Mouse (Mus musculus) left cerebral cortex, adult 2 months (tissue): Measurements from ENCODE around the gene Atxn2l. TPM values are rescaled to one million over a fixed set of nuclear protein-coding genes. Genes with fewer than 3 reads are reported as not detected.

ENCODE experiments used
- DNase-seq, 2 experiments: peaks; one replicate each; pipeline ENCODE4 v3.0.0; 2021 to 2022; ENCODE audit warnings: low spot score in 2 of 2, mixed read lengths in 1 of 2; ENCODE audit errors: extremely low spot score in 1 of 2
- H3K27ac ChIP-seq: fragments of 200-600 bp; 2 replicates; pipeline ENCODE4 v1.8.1; 2022
- H3K4me3 ChIP-seq: fragments of 200-600 bp; 2 replicates; pipeline ENCODE4 v1.8.1; 2022
- CTCF ChIP-seq: fragments of 200-600 bp; IDR thresholded peaks from 2 replicates; pipeline ENCODE4 v1.8.1; 2022; ENCODE audit warnings: antibody characterized with exemption, mild to moderate bottlenecking, moderate library complexity
- intact Hi-C: fragments of 180-260 bp; cut with DNase I; formaldehyde crosslinking; loops from one replicate; pipeline ENCODE4 v1.15.1; 2025
- total RNA-seq, 2 experiments: library from RNA; stranded (reverse); gene quantifications; 2 replicates each; pipeline ENCODE4 v1.2.3; 2021

Gene Atxn2l
- total RNA-seq, 2 experiments from 2014 or later, result 131 to 139 TPM

DNA sequence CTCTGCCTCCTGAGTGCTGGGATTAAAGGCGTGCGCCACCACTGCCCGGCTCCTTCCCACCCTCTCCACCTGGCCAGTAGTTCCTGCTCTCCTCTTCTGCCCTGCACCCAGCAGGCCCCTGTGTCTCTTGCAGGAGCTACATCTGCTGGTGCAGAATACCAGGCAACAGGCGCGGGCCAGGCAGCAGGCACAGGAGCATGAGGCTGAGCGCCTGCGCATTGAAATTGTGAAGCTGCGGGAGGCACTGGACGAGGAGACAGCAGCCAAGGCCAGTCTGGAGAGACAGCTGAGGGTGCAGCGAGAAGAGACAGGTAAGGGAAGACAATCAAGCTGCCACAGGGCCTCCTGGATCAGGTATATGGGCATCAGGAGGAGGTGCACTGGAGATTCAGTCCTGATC lies 59.2 kb downstream of the Atxn2l start:
- no peak for TF ChIP-seq CTCF
- no peak overlapping the region for H3K4me3 ChIP-seq
- DNase-seq, result no peak
- intact Hi-C loops, result no loop called here
- no peak overlapping the region for H3K27ac ChIP-seq

Other genes with a start within 250 kb of the Atxn2l start
- 10 to 100 TPM; 65.3 to 85.8 TPM for gene Sbk1, start 230.8 kb downstream of the Atxn2l start, total RNA-seq
- 1 to 10 TPM in 1 of 2 experiments, under 1 TPM in 1; 0.93 to 1.2 TPM for gene Lat, start 133.9 kb downstream of the Atxn2l start, total RNA-seq
- 10 to 100 TPM; 85.0 to 95.6 TPM for gene Spns1, start 126.0 kb downstream of the Atxn2l start, total RNA-seq
- 1 to 10 TPM; 6.2 to 6.8 TPM for gene Nfatc2ip, start 106.7 kb downstream of the Atxn2l start, total RNA-seq
- gene Cd19, start 88.5 kb downstream of the Atxn2l start, total RNA-seq, result not detected
- 10 to 100 TPM; 14.7 to 14.8 TPM for gene Rabep2, start 74.7 kb downstream of the Atxn2l start, total RNA-seq
- under 1 TPM; 0.14 to 0.35 TPM for gene Atp2a1, start 40.3 kb downstream of the Atxn2l start, total RNA-seq
- gene Sh2b1, start 28.0 kb downstream of the Atxn2l start, total RNA-seq, result 10 to 100 TPM; 76.5 to 78.3 TPM
- 10 to 100 TPM; 78.0 to 93.5 TPM for gene Tufm, start 16.1 kb downstream of the Atxn2l start, total RNA-seq
- 100 to 1,000 TPM; 173 to 179 TPM for gene Eif3c, start 63.0 kb upstream of the Atxn2l start, total RNA-seq
- gene Apobr, start 81.5 kb upstream of the Atxn2l start, total RNA-seq, result 1 to 10 TPM in 1 of 2 experiments, under 1 TPM in 1; 0.45 to 1.2 TPM
- gene Cln3, start 82.4 kb upstream of the Atxn2l start, total RNA-seq, result 10 to 100 TPM; 24.4 to 30.8 TPM
- not detected for gene Il27, start 91.5 kb upstream of the Atxn2l start, total RNA-seq
- 10 to 100 TPM; 17.6 to 21.0 TPM for gene Nupr1, start 127.4 kb upstream of the Atxn2l start, total RNA-seq
- 10 to 100 TPM; 30.2 to 33.5 TPM for gene Sgf29, start 145.9 kb upstream of the Atxn2l start, total RNA-seq
- 10 to 100 TPM; 10.8 to 13.6 TPM for gene Sult1a1, start 173.0 kb upstream of the Atxn2l start, total RNA-seq
- 100 to 1,000 TPM; 100 to 106 TPM for gene Bola2, start 192.0 kb upstream of the Atxn2l start, total RNA-seq
- 10 to 100 TPM; 17.9 to 21.1 TPM for gene Slx1b, start 192.3 kb upstream of the Atxn2l start, total RNA-seq
- gene Coro1a, start 204.3 kb upstream of the Atxn2l start, total RNA-seq, result 100 to 1,000 TPM; 164 to 185 TPM